Mouse (Mus musculus) ES-Bruce4 (cell line): ENCODE data around the gene Zc3h4.

Source experiments
- CTCF ChIP-seq: IDR thresholded peaks from one replicate; pipeline ENCODE4 v1.8.1; 2011; ENCODE audit warnings: low read depth, low read length
- EP300 ChIP-seq: IDR thresholded peaks from 2 replicates; pipeline ENCODE4 v1.6.1; 2011; ENCODE audit warnings: low read depth, low read length; ENCODE audit not compliant: insufficient read depth
- POLR2A ChIP-seq: IDR thresholded peaks from one replicate; pipeline ENCODE4 v1.8.1; 2011; ENCODE audit warnings: low read length; ENCODE audit not compliant: insufficient read depth

- TF ChIP-seq EP300 (no peak), CTCF (no peak), POLR2A (no peak)
Observed at GRCm38 (mm10) chr7:16476600-16476989, 75.9 kb downstream of the Zc3h4 start.
